In the genomic region with DNA sequence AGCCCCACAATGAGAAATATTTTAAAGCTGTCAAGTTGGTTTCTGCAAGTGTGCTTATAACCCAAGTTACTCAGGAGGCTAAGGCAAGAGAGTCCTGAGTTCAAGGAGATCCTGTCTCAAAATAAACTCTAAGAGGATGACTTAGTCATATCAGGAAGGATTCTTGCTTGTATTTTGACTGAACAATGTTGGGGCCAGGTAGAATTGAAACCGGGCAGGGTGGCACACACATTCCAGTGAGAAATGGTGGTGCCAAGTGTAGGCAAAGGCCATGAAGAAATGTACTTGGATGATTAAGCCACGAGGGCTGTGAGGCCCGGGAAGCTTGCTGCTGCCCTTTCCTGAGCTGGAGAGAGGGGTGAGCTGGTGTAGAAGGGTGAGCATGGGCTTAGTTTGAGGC, we compare ENCODE assay signal across 21 mouse cellular contexts. TPM values are rescaled to one million over a fixed set of nuclear protein-coding genes. Genes with fewer than 3 reads are reported as not detected.
DNase-seq lines count a peak whose midpoint lies in the region.
"Had no signal": no experiment of that assay in that cellular context is flagged by ENCODE, and none has a peak within 500 bp of the region (broad histone marks: within the 10 kb centered on the region; RNA-seq: fewer than 3 reads in every experiment).

No protein-coding gene starts in this region.

- peak; percentile 70 for DNase-seq in heart, adult 11 months
- DNase-seq in heart, postnatal 4 days, result no peak
- peak; percentile 17 for DNase-seq in testis, postnatal 10 days (ENCODE audit: low spot score)
- DNase-seq in testis, postnatal 14 days (ENCODE audit: low spot score), result no peak
- DNase-seq in cerebellum, adult 18-20 months, result no peak
- no peak for DNase-seq in lung, postnatal 14 days
- DNase-seq: adrenal gland, adult 8-10 months; adrenal gland, postnatal 14 days; adrenal gland, postnatal 36 days; B cell, adult 2 months; cerebellum, adult 11 months; cerebellum, adult 2 months; cerebellum, adult 9-10 months; cerebellum, postnatal 10 days; cerebellum, postnatal 25 days had no signal

- no peak overlapping the region for H3K4me3 ChIP-seq in brown adipose tissue, adult 24 weeks (ENCODE audit: insufficient read depth, low read depth, low read length)
- H3K4me3 ChIP-seq: embryonic facial prominence, embryonic 13.5 days; embryonic facial prominence, embryonic 15.5 days; erythroblast, embryonic 14.5 days; forebrain, embryonic 10.5 days; forebrain, embryonic 12.5 days had no signal

- H3K4me1 ChIP-seq in brown adipose tissue, adult 24 weeks (ENCODE audit: control insufficient read depth, insufficient read depth, insufficient read length, low read length), result peaks cover 11% of the 10 kb centered on the region; the same call in 1 of the 2 replicates
- H3K4me1 ChIP-seq: embryonic facial prominence, embryonic 13.5 days; embryonic facial prominence, embryonic 15.5 days; forebrain, embryonic 10.5 days; forebrain, embryonic 12.5 days had no signal

- peak overlapping the region; percentile 14; the same call in 1 of the 2 replicates for H3K27ac ChIP-seq in brown adipose tissue, adult 24 weeks (replicated peaks; ENCODE audit: low read depth, low read length)
- H3K27ac ChIP-seq: embryonic facial prominence, embryonic 13.5 days; embryonic facial prominence, embryonic 15.5 days; forebrain, embryonic 10.5 days; forebrain, embryonic 12.5 days had no signal

RNA-seq across cellular contexts. Expression of gene Nlrc5, which starts 13.0 kb away (rescaled TPM):
- under 1 TPM; 0.72 to 0.76 TPM for total RNA-seq in heart, postnatal 4 days (2021)
- polyA plus RNA-seq in brown adipose tissue, adult 24 weeks (2012; ENCODE audit: insufficient read depth, insufficient read length, missing spikeins), result 5.0 and 7.6 TPM in 2 replicates

Comparison
In these comparisons a context has a peak if more than half of its experiments do, and no peak if none do; other contexts are left out.
1. DNase-seq: peak in heart, adult 11 months (single experiment) and testis, postnatal 10 days (single experiment); none in heart, postnatal 4 days (single experiment), testis, postnatal 14 days (single experiment), cerebellum, adult 18-20 months (0 of 2) and lung, postnatal 14 days (single experiment).